Mouse (Mus musculus) small intestine, adult 2 months (tissue): ENCODE measurements at regions not wholly inside any gene's neighbourhood (a gene's known extent, or its start where the extent isn't known, plus 50 kb on each side); places are given as distances from the start of the nearest gene placed in this dataset.

ENCODE experiments used
- CTCF ChIP-seq: fragments of 200-500 bp; IDR thresholded peaks from 2 replicates; pipeline ENCODE4 v1.5.1; 2012; ENCODE audit warnings: low read depth, mild to moderate bottlenecking, control low read depth, inconsistent platforms, low read length, moderate library complexity, mixed read lengths; ENCODE audit not compliant: insufficient replicate concordance, insufficient read length; ENCODE audit errors: extremely low read depth
- POLR2A ChIP-seq: fragments of 200-500 bp; IDR thresholded peaks from 2 replicates; pipeline ENCODE4 v1.6.1; 2012; ENCODE audit warnings: low read depth, mild to moderate bottlenecking, control low read depth, inconsistent platforms, low read length, moderate library complexity

DNA sequence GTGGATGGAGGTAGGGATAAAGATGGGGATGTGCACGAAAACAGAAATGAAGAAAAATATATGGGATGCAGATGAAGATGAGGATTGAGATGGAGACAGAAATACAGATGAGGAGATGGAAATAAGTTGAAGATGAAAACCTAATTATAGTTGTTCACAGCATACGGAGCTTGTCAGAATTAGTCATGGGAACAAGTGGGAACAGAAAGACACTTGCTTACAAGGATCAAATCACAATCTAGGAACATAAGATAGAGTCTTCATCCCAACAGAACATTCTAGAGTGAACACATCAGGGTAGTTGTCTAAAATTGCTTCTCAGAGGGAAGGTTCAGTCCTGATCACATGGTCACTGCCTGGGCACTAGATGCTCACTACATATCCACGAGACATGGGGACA, 633.2 kb downstream of the Pdcd6ip start:
- TF ChIP-seq CTCF (no peak), POLR2A (no peak)
